Mouse (Mus musculus) testis, adult 2 months (tissue): ENCODE results near the gene Gm5127. TPM values are rescaled to one million over a fixed set of nuclear protein-coding genes. Genes with fewer than 3 reads are reported as not detected.

ENCODE experiments used
- H3K27ac ChIP-seq: fragments of 200-500 bp; 2 replicates; pipeline ENCODE4 v1.5.1; 2012; ENCODE audit warnings: low read depth, low read length; ENCODE audit not compliant: control insufficient read depth, insufficient read depth
- H3K27me3 ChIP-seq: fragments of 200-500 bp; 2 replicates; pipeline ENCODE4 v1.6.1; 2012; ENCODE audit warnings: mild to moderate bottlenecking, low read length, moderate library complexity; ENCODE audit not compliant: control insufficient read depth, insufficient read depth
- H3K36me3 ChIP-seq: fragments of 200-500 bp; 2 replicates; pipeline ENCODE4 v1.6.1; 2012; ENCODE audit warnings: mild to moderate bottlenecking, low read length; ENCODE audit not compliant: control insufficient read depth, insufficient read depth
- H3K4me1 ChIP-seq: fragments of 200-500 bp; 2 replicates; pipeline ENCODE4 v1.6.1; 2012; ENCODE audit warnings: low read length; ENCODE audit not compliant: control insufficient read depth, insufficient read depth
- H3K4me3 ChIP-seq: fragments of 200-500 bp; 2 replicates; pipeline ENCODE4 v1.5.1; 2012; ENCODE audit warnings: low read depth, mild to moderate bottlenecking, low read length, moderate library complexity, mixed read lengths; ENCODE audit not compliant: control insufficient read depth
- CTCF ChIP-seq: fragments of 200-500 bp; IDR thresholded peaks from 2 replicates; pipeline ENCODE4 v1.5.1; 2012; ENCODE audit warnings: low read depth, mild to moderate bottlenecking, inconsistent platforms, low read length, moderate library complexity; ENCODE audit not compliant: control insufficient read depth, insufficient read depth, insufficient replicate concordance
- POLR2A ChIP-seq: fragments of 200-500 bp; IDR thresholded peaks from 2 replicates; pipeline ENCODE4 v1.6.1; 2012; ENCODE audit warnings: low read depth, mild to moderate bottlenecking, inconsistent platforms, low read length, moderate library complexity; ENCODE audit not compliant: control insufficient read depth
- polyA plus RNA-seq: library from polyadenylated mRNA; depleted of rRNA; stranded (reverse); fragments of >200 nt; gene quantifications from 2 replicates; pipeline ENCODE4 v1.2.3, GENCODE M21; 2012; rRNA removed

Gene Gm5127
- polyA plus RNA-seq, 1 experiment: not detected

GRCm38 (mm10) chrX:106662101-106662500 is 79.1 kb downstream of the Gm5127 start:
- Histone ChIP-seq H3K4me1 (no peaks in the 10 kb centered on the region), H3K27me3 (no peaks in the 10 kb centered on the region), H3K36me3 (no peaks in the 10 kb centered on the region), H3K4me3 (no peak overlapping the region), H3K27ac (no peak overlapping the region)
- TF ChIP-seq POLR2A (no peak), CTCF (no peak)

GRCm38 (mm10) chrX:106704590-106704989 is 121.6 kb downstream of the Gm5127 start:
- Histone ChIP-seq H3K36me3 (no peaks in the 10 kb centered on the region), H3K4me3 (no peak overlapping the region), H3K4me1 (no peaks in the 10 kb centered on the region), H3K27me3 (no peaks in the 10 kb centered on the region), H3K27ac (no peak overlapping the region)
- no peak for TF ChIP-seq CTCF
- no peak for TF ChIP-seq POLR2A

- no peaks in the 10 kb centered on the region for H3K4me1 ChIP-seq
- H3K36me3 ChIP-seq: no peaks in the 10 kb centered on the region
- no peak overlapping the region for H3K27ac ChIP-seq
- H3K4me3 ChIP-seq: no peak overlapping the region
- no peaks in the 10 kb centered on the region for H3K27me3 ChIP-seq
- TF ChIP-seq POLR2A: no peak
- TF ChIP-seq CTCF: no peak
Observed at GRCm38 (mm10) chrX:106717160-106717559, 134.2 kb downstream of the Gm5127 start.

- no peak overlapping the region for H3K27ac ChIP-seq
- H3K36me3 ChIP-seq: no peaks in the 10 kb centered on the region
- TF ChIP-seq POLR2A (no peak), CTCF (no peak)
- H3K4me1 ChIP-seq: no peaks in the 10 kb centered on the region
- H3K4me3 ChIP-seq: no peak overlapping the region
- no peaks in the 10 kb centered on the region for H3K27me3 ChIP-seq
Observed at GRCm38 (mm10) chrX:106742241-106742640, 159.3 kb downstream of the Gm5127 start.

- TF ChIP-seq POLR2A (no peak), CTCF (no peak)
Observed at GRCm38 (mm10) chrX:106755272-106755671, 172.3 kb downstream of the Gm5127 start.

More at GRCm38 (mm10) chrX:106755272-106755671, 172.3 kb downstream of the Gm5127 start:
- Histone ChIP-seq H3K4me1 (no peaks in the 10 kb centered on the region), H3K4me3 (no peak overlapping the region), H3K27me3 (no peaks in the 10 kb centered on the region), H3K27ac (no peak overlapping the region), H3K36me3 (no peaks in the 10 kb centered on the region)

Other genes with a start within 250 kb of the Gm5127 start
- 1.5 and 1.7 TPM in 2 replicates for gene Fndc3c1, start 97.8 kb upstream of the Gm5127 start, polyA plus RNA-seq
- 0.06 and 0.16 TPM in 2 replicates for gene Cysltr1, start 20.5 kb downstream of the Gm5127 start, polyA plus RNA-seq